Mouse (Mus musculus): Measurements from ENCODE around the gene Shisal1. TPM values are rescaled to one million over a fixed set of nuclear protein-coding genes. Genes with fewer than 3 reads are reported as not detected.

Shisal1 gene
- polyA plus RNA-seq, 1 experiment from 2014 or later, result 3.2 TPM

- no peak for DNase-seq (ENCODE audit: low spot score)
- H3K27ac ChIP-seq (ENCODE audit: low read depth, low read length), result no peak overlapping the region
Measured at GRCm38 (mm10) chr15:84414040-84414848, 32.7 kb downstream of the Shisal1 start.

GRCm38 (mm10) chr15:84412409-84412808 is 34.5 kb downstream of the Shisal1 start:
- Histone ChIP-seq H3K4me1 (replicated peaks; ENCODE audit: control insufficient read depth, insufficient read depth, low read length) (peaks cover 12% of the 10 kb centered on the region), H3K4me3 (ENCODE audit: low read depth, low read length) (no peak overlapping the region), H3K4me2 (replicated peaks; ENCODE audit: low read depth, low read length) (no peak overlapping the region), H3K27ac (ENCODE audit: low read depth, low read length) (no peak overlapping the region), H3K27me3 (ENCODE audit: control insufficient read depth, insufficient read depth, low read length) (0 out of 2 replicates have a peak, but pooled peaks cover 3% of the 10 kb centered on the region), H3K36me3 (ENCODE audit: control insufficient read depth, insufficient read depth, low read length) (no peaks in the 10 kb centered on the region), H3K9me3 (ENCODE audit: control insufficient read depth, low read length) (no peaks in the 10 kb centered on the region), H3K9ac (ENCODE audit: low read depth, low read length) (no peak overlapping the region)
- WGBS, result 15% methylated on average over 6 of the region's 6 CpGs
- no peak for ATAC-seq (ENCODE audit: low FRiP score)
- DNase-seq (ENCODE audit: low spot score), result no peak

More at GRCm38 (mm10) chr15:84414040-84414848, 32.7 kb downstream of the Shisal1 start:
- ATAC-seq (ENCODE audit: low FRiP score), result no peak
- no peak overlapping the region for H3K9ac ChIP-seq (ENCODE audit: low read depth, low read length)
- H3K4me3 ChIP-seq (ENCODE audit: low read depth, low read length), result no peak overlapping the region
- H3K4me1 ChIP-seq (replicated peaks; ENCODE audit: control insufficient read depth, insufficient read depth, low read length), result peaks cover 14% of the 10 kb centered on the region
- H3K36me3 ChIP-seq (ENCODE audit: control insufficient read depth, insufficient read depth, low read length), result no peaks in the 10 kb centered on the region
- no peaks in the 10 kb centered on the region for H3K9me3 ChIP-seq (ENCODE audit: control insufficient read depth, low read length)
- no peak overlapping the region for H3K4me2 ChIP-seq (replicated peaks; ENCODE audit: low read depth, low read length)
- WGBS, result 38% methylated on average over 9 of the region's 9 CpGs
- 0 out of 2 replicates have a peak, but pooled peaks cover 3% of the 10 kb centered on the region for H3K27me3 ChIP-seq (ENCODE audit: control insufficient read depth, insufficient read depth, low read length)

GRCm38 (mm10) chr15:84410052-84410451 is 36.8 kb downstream of the Shisal1 start:
- Histone ChIP-seq H3K36me3 (ENCODE audit: control insufficient read depth, insufficient read depth, low read length) (no peaks in the 10 kb centered on the region), H3K4me2 (replicated peaks; ENCODE audit: low read depth, low read length) (no peak overlapping the region), H3K27me3 (ENCODE audit: control insufficient read depth, insufficient read depth, low read length) (0 out of 2 replicates have a peak, but pooled peaks cover 3% of the 10 kb centered on the region), H3K4me1 (replicated peaks; ENCODE audit: control insufficient read depth, insufficient read depth, low read length) (peaks cover 8% of the 10 kb centered on the region), H3K4me3 (ENCODE audit: low read depth, low read length) (no peak overlapping the region), H3K27ac (ENCODE audit: low read depth, low read length) (no peak overlapping the region), H3K9ac (ENCODE audit: low read depth, low read length) (no peak overlapping the region), H3K9me3 (ENCODE audit: control insufficient read depth, low read length) (no peaks in the 10 kb centered on the region)
- ATAC-seq (ENCODE audit: low FRiP score) (no peak), DNase-seq (ENCODE audit: low spot score) (no peak)
- WGBS, result 61% methylated on average over 8 of the region's 8 CpGs

- H3K9ac ChIP-seq (ENCODE audit: low read depth, low read length), result no peak overlapping the region
- DNase-seq (ENCODE audit: low spot score), result no peak
- no peak overlapping the region for H3K4me2 ChIP-seq (replicated peaks; ENCODE audit: low read depth, low read length)
- no peak for ATAC-seq (ENCODE audit: low FRiP score)
- no peak overlapping the region for H3K4me3 ChIP-seq (ENCODE audit: low read depth, low read length)
- no peaks in the 10 kb centered on the region for H3K9me3 ChIP-seq (ENCODE audit: control insufficient read depth, low read length)
- H3K27me3 ChIP-seq (ENCODE audit: control insufficient read depth, insufficient read depth, low read length), result no peaks in the 10 kb centered on the region; the same call in 1 of the 2 replicates
- peaks cover 4% of the 10 kb centered on the region; the same call in 1 of the 2 replicates for H3K4me1 ChIP-seq (replicated peaks; ENCODE audit: control insufficient read depth, insufficient read depth, low read length)
- WGBS, result 39% methylated on average over 3 of the region's 3 CpGs
- H3K36me3 ChIP-seq (ENCODE audit: control insufficient read depth, insufficient read depth, low read length), result no peaks in the 10 kb centered on the region
- no peak overlapping the region for H3K27ac ChIP-seq (ENCODE audit: low read depth, low read length)
Measured at GRCm38 (mm10) chr15:84408576-84408975, 38.3 kb downstream of the Shisal1 start.

- Histone ChIP-seq H3K27ac (ENCODE audit: low read depth, low read length) (no peak overlapping the region), H3K9me3 (ENCODE audit: control insufficient read depth, low read length) (no peaks in the 10 kb centered on the region), H3K4me3 (ENCODE audit: low read depth, low read length) (no peak overlapping the region), H3K4me2 (replicated peaks; ENCODE audit: low read depth, low read length) (no peak overlapping the region), H3K9ac (ENCODE audit: low read depth, low read length) (no peak overlapping the region), H3K36me3 (ENCODE audit: control insufficient read depth, insufficient read depth, low read length) (no peaks in the 10 kb centered on the region), H3K4me1 (replicated peaks; ENCODE audit: control insufficient read depth, insufficient read depth, low read length) (peaks cover 5% of the 10 kb centered on the region), H3K27me3 (ENCODE audit: control insufficient read depth, insufficient read depth, low read length) (peaks cover 2% of the 10 kb centered on the region; the same call in 1 of the 2 replicates)
- DNase-seq (ENCODE audit: low spot score) (no peak), ATAC-seq (ENCODE audit: low FRiP score) (no peak)
- 88% methylated on average over 3 of the region's 3 CpGs for WGBS
Measured at GRCm38 (mm10) chr15:84405759-84406158, 41.1 kb downstream of the Shisal1 start.

GRCm38 (mm10) chr15:84403454-84404113 is 43.3 kb downstream of the Shisal1 start:
- ATAC-seq (ENCODE audit: low FRiP score) (no peak), DNase-seq (ENCODE audit: low spot score) (no peak)
- H3K27ac ChIP-seq (ENCODE audit: low read depth, low read length), result no peak overlapping the region
- no peak overlapping the region for H3K4me2 ChIP-seq (replicated peaks; ENCODE audit: low read depth, low read length)
- no peaks in the 10 kb centered on the region for H3K9me3 ChIP-seq (ENCODE audit: control insufficient read depth, low read length)
- peaks cover 2% of the 10 kb centered on the region; the same call in 1 of the 2 replicates for H3K27me3 ChIP-seq (ENCODE audit: control insufficient read depth, insufficient read depth, low read length)
- WGBS, result 75% methylated on average over 10 of the region's 10 CpGs
- H3K36me3 ChIP-seq (ENCODE audit: control insufficient read depth, insufficient read depth, low read length), result no peaks in the 10 kb centered on the region
- H3K4me1 ChIP-seq (replicated peaks; ENCODE audit: control insufficient read depth, insufficient read depth, low read length), result peaks cover 4% of the 10 kb centered on the region
- no peak overlapping the region for H3K4me3 ChIP-seq (ENCODE audit: low read depth, low read length)
- H3K9ac ChIP-seq (ENCODE audit: low read depth, low read length), result no peak overlapping the region

GRCm38 (mm10) chr15:84398617-84399016 is 48.3 kb downstream of the Shisal1 start:
- Histone ChIP-seq H3K4me3 (ENCODE audit: low read depth, low read length) (no peak overlapping the region), H3K27me3 (ENCODE audit: control insufficient read depth, insufficient read depth, low read length) (0 out of 2 replicates have a peak, but pooled peaks cover 2% of the 10 kb centered on the region), H3K9ac (ENCODE audit: low read depth, low read length) (no peak overlapping the region), H3K36me3 (ENCODE audit: control insufficient read depth, insufficient read depth, low read length) (no peaks in the 10 kb centered on the region), H3K4me1 (replicated peaks; ENCODE audit: control insufficient read depth, insufficient read depth, low read length) (peaks cover 4% of the 10 kb centered on the region), H3K9me3 (ENCODE audit: control insufficient read depth, low read length) (no peaks in the 10 kb centered on the region), H3K4me2 (replicated peaks; ENCODE audit: low read depth, low read length) (no peak overlapping the region), H3K27ac (ENCODE audit: low read depth, low read length) (peak overlapping the region; percentile 65)
- WGBS, result 92% methylated on average over 4 of the region's 4 CpGs
- ATAC-seq (ENCODE audit: low FRiP score), result no peak
- no peak for DNase-seq (ENCODE audit: low spot score)

- H3K9me3 ChIP-seq (ENCODE audit: control insufficient read depth, low read length), result no peaks in the 10 kb centered on the region
- H3K4me3 ChIP-seq (ENCODE audit: low read depth, low read length), result no peak overlapping the region
- DNase-seq (ENCODE audit: low spot score) (peak; percentile 42), ATAC-seq (ENCODE audit: low FRiP score) (peak; percentile 74)
- no peaks in the 10 kb centered on the region for H3K36me3 ChIP-seq (ENCODE audit: control insufficient read depth, insufficient read depth, low read length)
- WGBS, result 57% methylated on average over 14 of the region's 14 CpGs
- H3K9ac ChIP-seq (ENCODE audit: low read depth, low read length), result no peak overlapping the region
- H3K27me3 ChIP-seq (ENCODE audit: control insufficient read depth, insufficient read depth, low read length), result 0 out of 2 replicates have a peak, but pooled peaks cover 2% of the 10 kb centered on the region
- H3K4me1 ChIP-seq (replicated peaks; ENCODE audit: control insufficient read depth, insufficient read depth, low read length), result peaks cover 4% of the 10 kb centered on the region
- H3K27ac ChIP-seq (ENCODE audit: low read depth, low read length), result peak overlapping the region; percentile 65
- H3K4me2 ChIP-seq (replicated peaks; ENCODE audit: low read depth, low read length), result no peak overlapping the region
Measured at GRCm38 (mm10) chr15:84397663-84398169, 49.2 kb downstream of the Shisal1 start.

Measured in hindbrain, embryonic 11.5 days (tissue).